Mouse (Mus musculus) cerebellum, adult 2 months (tissue): ENCODE measurements around the gene Srr.

Experiments
- CTCF ChIP-seq: fragments of 200-500 bp; IDR thresholded peaks from 2 replicates; pipeline ENCODE4 v1.5.1; 2011; ENCODE audit warnings: low read depth, mild to moderate bottlenecking, control low read depth, low read length, moderate library complexity, borderline replicate concordance; ENCODE audit not compliant: insufficient read depth
- POLR2A ChIP-seq: fragments of 200-500 bp; IDR thresholded peaks from 2 replicates; pipeline ENCODE4 v1.6.1; 2011; ENCODE audit warnings: low read length, control low read depth, borderline replicate concordance; ENCODE audit not compliant: insufficient read depth

DNA sequence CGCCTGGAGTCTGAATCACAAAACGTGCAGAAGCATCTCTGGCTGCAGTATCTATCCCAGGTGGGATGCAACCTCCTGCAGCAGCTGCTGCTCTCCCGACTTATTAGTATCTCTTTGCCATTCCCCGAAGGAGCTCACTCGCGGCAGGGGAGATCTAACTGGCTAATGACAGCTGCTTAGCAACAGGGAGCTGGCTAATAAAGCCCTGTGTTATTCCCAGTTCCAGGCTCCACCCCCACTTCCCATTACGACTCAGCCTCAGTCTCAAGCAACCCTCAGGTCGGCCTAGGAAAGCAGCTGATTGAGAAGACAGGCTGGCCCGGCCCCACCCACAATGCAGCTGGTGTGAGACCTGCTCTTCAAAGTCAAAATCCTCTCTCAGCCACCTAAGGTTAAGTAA lies 48.9 kb downstream of the Srr start:
- TF ChIP-seq CTCF: no peak
- TF ChIP-seq POLR2A: no peak
